Mouse (Mus musculus) brain, embryonic 14.5 days (tissue): ENCODE data around the gene Htra1. TPM values are rescaled to one million over a fixed set of nuclear protein-coding genes. Genes with fewer than 3 reads are reported as not detected.

Experiments
- DNase-seq: peaks from one replicate; pipeline ENCODE4 v3.0.0-alpha.2; 2011; ENCODE audit warnings: low read depth
- CTCF ChIP-seq: fragments of 200-500 bp; IDR thresholded peaks from 2 replicates; pipeline ENCODE4 v1.5.1; 2012; ENCODE audit warnings: inconsistent platforms, mild to moderate bottlenecking, moderate library complexity, borderline replicate concordance; ENCODE audit not compliant: insufficient read depth, insufficient read length; ENCODE audit errors: extremely low read depth
- POLR2A ChIP-seq: fragments of 200-500 bp; IDR thresholded peaks from 2 replicates; pipeline ENCODE4 v1.6.1; 2012; ENCODE audit warnings: mild to moderate bottlenecking, inconsistent platforms, borderline replicate concordance; ENCODE audit not compliant: poor library complexity, insufficient read depth, insufficient read length, severe bottlenecking; ENCODE audit errors: extremely low read depth
- polyA plus RNA-seq: library from polyadenylated mRNA; depleted of rRNA; stranded (reverse); fragments of >200 nt; gene quantifications from 2 replicates; pipeline ENCODE4 v1.2.3, GENCODE M21; 2012

Htra1 gene
- polyA plus RNA-seq, 1 experiment = 15.9 TPM

DNA sequence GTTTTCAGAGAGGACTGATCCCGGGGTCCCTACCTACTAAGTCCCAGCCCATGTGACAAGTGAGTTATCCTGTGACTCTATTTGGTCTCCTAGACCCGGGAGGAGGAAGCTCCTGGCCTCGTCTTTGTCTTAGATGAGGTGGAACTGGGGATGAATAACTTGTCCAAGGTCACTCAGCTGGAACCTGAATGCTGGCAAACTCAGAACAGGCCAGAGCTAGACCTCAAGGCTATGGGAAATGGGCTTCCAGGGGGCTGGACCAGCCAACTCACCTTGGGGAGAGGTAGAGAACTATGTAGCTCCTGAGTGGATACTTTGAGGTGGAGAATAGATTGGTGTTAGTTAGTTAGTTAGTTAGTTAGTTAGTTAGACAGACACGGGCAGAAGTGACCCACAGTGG is 2.1 kb downstream of the Htra1 start:
- DNase-seq = no peak
- TF ChIP-seq CTCF (no peak), POLR2A (no peak)

DNA sequence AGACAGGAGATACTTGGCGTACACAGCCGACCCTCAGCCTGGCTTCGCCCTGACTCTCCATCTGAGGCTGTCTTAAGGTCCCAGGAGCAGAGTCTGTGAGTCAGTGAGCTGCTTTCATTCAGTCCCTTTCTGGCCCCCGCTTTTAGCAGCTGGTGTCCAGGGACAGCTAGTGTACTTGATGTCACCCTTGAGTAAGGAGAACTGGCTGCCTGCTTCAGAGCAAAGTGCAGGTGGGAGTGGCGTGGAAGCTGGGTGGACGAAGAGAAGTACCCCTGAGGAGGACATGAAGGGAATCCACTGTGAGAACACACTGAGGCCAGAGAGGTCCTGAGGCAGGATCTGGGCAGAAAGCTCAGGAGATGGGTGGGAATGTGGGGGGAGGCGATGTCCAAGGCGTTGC is 3.0 kb downstream of the Htra1 start:
- no peak for DNase-seq

DNA sequence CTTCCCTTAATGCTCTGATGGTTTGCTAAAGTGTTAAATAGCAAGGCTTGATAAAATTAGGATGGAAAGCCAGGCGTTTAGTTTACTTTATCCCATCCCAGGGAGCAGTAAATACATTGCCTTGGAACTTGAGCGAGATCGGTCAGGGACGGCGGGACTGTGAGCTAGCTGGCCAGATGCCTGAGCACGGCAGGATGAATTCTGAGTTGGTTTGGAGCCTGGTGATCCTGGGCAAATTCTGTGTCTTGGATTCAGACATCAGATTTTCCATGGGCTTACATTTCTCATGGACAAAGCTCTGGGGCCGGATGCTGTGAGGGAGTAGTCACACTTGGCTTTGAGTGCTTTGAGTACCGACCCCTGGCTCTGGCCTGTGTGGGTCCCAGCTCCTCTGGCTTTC is 4.8 kb downstream of the Htra1 start:
- DNase-seq = no peak

More for the DNA sequence above, 3.0 kb downstream of the Htra1 start:
- TF ChIP-seq CTCF (no peak), POLR2A (no peak)

DNA sequence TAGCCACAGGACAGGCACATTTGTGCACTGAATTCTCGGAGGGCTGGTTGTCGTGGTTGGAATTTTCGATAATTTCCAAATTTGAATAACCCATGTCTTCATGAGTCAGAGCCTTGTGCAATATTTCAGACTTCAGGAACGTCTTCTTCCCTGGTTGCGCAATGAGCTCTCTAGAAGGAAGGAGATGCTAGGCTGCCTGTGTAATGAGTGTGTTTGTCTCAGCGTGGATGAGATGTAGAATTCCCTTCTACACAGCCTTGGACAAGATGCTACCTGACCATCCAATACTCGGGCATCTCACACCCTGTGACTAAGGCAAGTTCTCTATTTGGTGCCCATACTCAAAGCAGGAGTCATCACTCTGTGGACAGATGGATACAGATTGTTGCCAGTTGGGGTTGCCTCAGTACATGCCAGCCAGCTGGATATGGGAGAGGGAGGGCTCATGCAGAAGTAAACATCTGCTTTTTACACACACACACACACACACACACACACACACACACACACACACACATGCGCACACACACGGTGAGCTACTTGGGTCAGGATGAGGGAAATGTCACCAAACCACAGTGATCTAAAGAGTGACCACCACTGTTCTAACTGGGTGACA is 7.5 kb downstream of the Htra1 start:
- DNase-seq = no peak
- no peak for TF ChIP-seq CTCF

More for the DNA sequence above, 4.8 kb downstream of the Htra1 start:
- TF ChIP-seq POLR2A = no peak

DNA sequence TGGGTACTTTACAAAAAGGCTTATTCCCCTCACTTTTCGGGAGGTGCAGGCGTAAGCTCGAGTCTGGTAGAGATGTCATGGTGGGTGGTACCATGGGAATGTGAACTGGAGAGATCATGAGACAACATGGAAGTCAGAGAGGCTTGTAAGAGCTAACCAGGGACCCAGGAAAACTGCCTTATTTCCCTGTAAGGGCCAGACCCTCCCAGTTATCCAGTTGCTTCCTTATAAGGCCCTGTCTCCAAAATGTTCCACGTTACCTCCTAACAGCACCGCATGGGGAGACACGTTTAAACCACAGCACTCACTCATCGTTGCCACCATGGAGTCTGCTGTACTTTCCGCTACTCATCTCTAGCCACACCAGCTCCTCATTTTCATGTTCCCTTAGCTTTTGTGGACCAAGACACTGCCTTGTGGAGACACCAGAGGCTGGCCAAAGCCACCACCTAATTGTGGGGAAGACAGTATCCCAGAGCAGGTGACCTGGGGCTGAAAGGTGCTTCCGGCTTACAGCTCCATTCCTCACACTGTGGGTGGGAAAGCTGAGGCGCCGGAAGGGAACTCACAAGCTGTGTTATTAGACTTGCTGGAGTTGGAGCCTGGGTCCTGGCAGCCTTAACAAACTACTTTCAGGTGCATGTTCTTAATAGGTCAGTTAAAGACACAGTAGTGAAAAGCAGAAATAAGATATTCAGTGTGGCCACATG is 9.0 kb downstream of the Htra1 start:
- DNase-seq = no peak
- no peak for TF ChIP-seq POLR2A
- no peak for TF ChIP-seq CTCF

DNA sequence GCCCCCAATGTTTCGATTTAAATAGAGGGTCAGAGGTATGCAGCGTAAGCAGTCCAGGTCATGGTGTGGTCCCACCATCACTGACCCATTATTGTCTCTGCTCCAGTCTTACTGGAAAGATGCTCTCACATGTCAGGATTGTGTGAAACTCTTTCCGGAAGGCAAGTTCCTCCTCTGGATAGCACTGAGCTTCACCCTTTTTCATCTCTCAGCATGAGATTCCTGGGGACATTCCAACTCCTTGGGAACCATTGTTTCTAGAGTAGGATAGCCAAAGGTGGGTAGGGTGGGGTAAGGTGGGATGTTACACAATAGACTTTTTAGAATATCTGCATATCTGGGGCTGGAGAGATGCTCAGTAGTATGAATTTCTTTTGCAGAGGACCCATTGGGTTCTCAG is 9.8 kb downstream of the Htra1 start:
- DNase-seq = no peak
- no peak for TF ChIP-seq CTCF
- no peak for TF ChIP-seq POLR2A

DNA sequence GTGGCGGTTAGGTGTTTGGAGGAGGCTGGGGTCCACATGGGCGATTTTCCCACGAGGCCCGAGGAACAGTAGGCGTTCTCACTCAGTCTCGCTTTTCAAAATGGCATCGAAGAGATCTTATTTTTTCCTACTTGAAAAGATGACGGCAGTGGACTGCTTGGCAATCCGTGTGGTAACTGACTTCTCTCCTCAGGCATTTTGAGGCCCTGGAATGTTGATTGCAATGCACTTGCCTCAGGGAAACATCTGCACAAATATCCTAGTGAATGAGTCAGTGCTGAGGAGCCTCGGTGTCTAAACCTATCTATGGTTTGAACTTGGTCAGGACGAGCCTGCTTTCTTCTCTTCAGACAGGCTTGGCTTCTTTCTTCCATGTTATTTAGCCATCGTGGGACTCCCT is 10.4 kb downstream of the Htra1 start:
- no peak for TF ChIP-seq POLR2A
- no peak for TF ChIP-seq CTCF
- no peak for DNase-seq

DNA sequence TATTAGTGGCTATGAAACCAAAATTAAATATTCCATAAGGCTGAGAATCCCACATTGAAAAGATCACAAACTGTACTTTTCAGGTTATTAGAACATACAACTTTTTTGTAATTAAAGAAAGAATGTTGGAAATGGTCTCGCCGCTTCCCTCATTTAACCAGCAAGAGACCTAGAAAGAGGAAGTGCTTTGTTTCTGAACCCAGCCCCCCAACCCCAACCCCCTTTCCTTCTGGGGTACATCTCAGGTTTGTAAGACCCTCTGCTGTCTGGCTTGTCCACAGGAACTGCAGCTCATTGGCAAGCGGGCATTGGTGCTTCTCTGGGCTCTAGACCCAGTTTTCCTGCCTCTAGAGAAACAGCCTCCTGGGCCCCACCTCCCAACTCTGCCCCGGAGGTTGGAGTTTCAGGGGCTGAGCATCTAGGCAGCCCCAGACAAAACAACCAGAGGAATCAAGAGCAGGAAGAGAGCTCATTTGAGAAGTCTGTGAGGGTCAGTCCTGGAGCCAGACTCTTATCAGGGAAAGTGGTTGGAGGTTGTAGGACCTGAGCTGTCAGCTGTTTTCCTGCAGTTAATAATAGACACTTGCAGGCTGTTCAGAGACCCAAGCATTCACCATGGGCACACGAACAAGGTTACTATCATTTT is 12.8 kb downstream of the Htra1 start:
- TF ChIP-seq POLR2A (no peak), CTCF (no peak)
- DNase-seq = no peak

DNA sequence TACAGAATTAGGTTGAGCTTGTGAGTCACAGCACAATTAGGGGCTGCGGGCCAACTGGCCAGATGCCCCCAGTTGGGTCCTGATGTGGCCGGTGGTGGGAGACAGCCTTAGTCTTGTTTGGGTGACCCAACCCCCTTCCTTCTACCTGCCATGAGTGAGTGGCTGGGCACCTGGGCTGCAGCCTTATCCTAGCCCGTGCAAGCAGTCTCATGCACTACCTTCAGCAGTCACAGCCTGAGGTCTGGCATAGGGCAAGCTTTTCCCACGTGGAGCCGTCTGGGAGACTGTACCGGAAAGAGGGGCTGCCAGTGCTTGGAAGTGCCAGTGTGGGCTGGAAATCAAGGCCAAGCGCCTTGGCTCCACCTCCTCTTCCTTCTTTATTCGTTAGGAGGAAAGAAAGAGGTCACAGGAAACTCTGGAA is 13.4 kb downstream of the Htra1 start:
- peak; percentile 64 for DNase-seq
- TF ChIP-seq CTCF = no peak
- TF ChIP-seq POLR2A = no peak

DNA sequence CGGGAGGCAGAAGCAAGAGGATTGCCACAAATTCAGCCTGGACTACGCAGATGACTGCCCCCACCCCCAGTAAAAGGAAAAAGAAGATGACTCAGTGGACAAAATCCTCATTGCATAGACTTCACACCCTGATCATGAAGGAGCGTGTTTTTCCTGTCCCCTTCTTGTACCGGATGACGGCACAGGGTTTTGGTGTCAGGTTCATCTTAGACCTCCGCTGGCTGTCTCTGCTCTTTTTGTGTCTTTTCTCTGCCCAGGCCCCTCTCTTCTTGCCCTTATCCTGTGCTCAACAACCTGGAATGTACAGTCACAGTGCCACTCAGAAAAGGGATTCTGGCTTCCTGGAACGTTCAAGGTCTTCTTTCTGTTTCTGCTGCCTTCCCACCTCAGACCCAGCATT is 14.6 kb downstream of the Htra1 start:
- DNase-seq = no peak
- TF ChIP-seq CTCF = no peak
- TF ChIP-seq POLR2A = no peak

DNA sequence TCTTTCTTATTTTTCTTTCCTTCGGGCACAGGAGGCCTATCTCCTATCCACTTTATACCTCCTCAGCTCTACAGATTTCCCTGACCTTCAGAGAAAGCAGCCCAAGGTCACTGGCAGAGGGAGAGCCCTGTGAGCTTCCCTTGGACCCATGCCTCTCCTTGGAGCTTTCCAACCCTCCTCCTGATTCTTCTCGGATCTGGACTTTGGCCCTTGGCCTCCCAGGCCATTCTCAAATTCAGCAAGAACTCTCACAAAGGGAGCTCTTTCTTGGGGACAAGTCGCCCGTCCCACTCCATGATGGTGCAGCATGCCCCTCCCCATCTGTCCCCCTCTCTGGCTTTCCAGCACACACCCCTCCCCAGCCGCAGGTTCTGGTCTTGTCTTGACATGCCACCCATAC is 15.1 kb downstream of the Htra1 start:
- TF ChIP-seq CTCF = no peak
- no peak for TF ChIP-seq POLR2A

DNA sequence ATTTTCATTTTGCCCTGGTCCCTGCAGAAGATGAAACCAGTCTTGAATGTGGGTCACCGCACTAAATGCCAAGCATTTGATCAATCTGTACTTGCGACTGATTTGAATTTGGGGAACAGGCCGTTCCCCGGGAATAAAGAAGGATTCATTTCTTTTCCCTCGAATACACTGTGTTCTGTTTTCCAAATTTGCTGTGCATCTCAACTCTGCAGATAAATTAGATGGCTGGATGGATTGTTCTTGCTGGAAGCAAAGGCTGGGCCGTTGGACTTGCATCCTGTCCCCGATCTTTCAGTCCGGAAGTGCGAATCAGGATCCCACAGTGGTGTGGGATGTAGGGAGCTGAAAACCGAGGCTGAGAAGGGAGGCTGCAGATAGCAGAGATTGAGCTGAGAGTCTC is 17.5 kb downstream of the Htra1 start:
- TF ChIP-seq CTCF (no peak), POLR2A (no peak)
- DNase-seq = no peak

More for the DNA sequence above, 15.1 kb downstream of the Htra1 start:
- no peak for DNase-seq
